Mouse (Mus musculus) frontal cortex, postnatal 10 days (tissue): ENCODE results near the gene Fgf12.
A peak's percentile ranks its signal among the peaks of the same experiment; 100 is the strongest.

Source experiments
- DNase-seq, 2 experiments: peaks; one replicate each; pipeline ENCODE4 v3.0.0; 2022; ENCODE audit warnings: low spot score in 2 of 2, mixed read lengths in 1 of 2

The Fgf12 gene

GRCm38 (mm10) chr16:28752638-28753118 is at the start of gene Fgf12:
Fgf12 (minus strand) TSS chr16:28753068.
- peak; percentile 10 to 38 for DNase-seq

- DNase-seq, result peak in 1 of 2 experiments; percentile 18
Observed at GRCm38 (mm10) chr16:28793115-28793514, 40.2 kb upstream of the Fgf12 start.

GRCm38 (mm10) chr16:28770276-28770675 is 17.4 kb upstream of the Fgf12 start:
- DNase-seq, result no peak

- DNase-seq, result no peak
Observed at GRCm38 (mm10) chr16:28761417-28761976, 8.6 kb upstream of the Fgf12 start.

GRCm38 (mm10) chr16:28753124-28753917 is 453 bp upstream of the Fgf12 start:
- DNase-seq, result peak; percentile 81 to 82

- DNase-seq, result no peak
Observed at GRCm38 (mm10) chr16:28734461-28734860, 18.4 kb downstream of the Fgf12 start.

GRCm38 (mm10) chr16:28726792-28727191 is 26.1 kb downstream of the Fgf12 start:
- DNase-seq, result no peak

GRCm38 (mm10) chr16:28706623-28707022 is 46.2 kb downstream of the Fgf12 start:
- DNase-seq, result no peak

GRCm38 (mm10) chr16:28700346-28700745 is 52.5 kb downstream of the Fgf12 start:
- no peak for DNase-seq

DNA sequence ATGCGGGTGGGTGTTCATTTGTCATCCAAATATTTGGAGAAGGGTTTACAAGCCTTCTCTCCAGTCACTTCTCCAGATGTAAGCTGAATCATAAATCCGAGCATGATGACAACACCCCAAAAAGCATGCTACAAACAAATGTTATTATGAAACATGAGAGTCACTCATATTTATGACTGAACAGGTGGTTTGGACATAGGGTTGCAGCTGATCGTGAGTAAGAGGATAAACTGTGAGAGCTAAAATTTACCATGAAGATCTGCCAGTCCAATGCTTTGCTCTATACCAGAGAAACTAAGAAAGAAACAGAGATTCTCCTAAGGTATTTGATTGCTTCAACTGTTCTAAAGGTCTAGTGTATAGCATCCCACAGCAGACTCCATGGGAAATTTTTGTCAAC is 56.0 kb downstream of the Fgf12 start:
- DNase-seq, result no peak

DNA sequence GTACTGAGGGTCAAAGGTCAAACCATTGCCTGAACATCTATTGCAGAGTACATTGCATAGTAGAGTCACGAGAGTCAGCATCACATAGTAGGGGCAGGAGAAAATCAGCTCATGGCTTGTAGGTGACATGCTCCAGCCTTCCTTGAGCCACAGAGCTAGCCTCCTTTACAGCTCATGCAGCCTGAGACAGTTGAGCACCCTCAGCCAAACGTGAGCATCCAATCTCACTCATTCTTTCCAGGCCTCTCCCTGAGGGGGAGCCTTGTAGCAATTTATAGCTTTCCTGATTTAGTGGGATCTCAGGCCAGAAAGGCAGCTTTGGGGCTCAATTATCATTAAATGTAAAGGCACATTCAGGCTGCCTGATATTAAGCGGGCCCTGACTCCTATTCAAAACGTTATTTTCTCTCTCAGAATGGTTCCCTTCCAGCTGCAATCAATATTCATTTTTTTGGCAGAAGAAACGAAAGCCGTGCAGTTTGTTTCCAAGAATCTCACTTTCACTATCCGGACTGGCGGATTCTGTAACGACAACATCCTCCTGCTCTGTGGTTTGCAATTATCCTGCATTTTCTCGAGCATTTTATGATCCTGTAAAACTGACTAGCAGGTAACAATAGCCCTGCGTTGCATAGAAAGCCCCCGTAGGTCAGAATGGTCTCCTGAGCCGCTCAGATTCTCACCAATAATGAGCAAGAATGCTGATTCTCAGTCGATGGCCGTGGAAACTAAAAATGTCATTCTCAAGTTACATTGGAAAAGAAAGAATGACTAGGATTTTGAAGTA is 58.6 kb downstream of the Fgf12 start:
- DNase-seq, result no peak

GRCm38 (mm10) chr16:28688861-28689385 is 63.9 kb downstream of the Fgf12 start:
- DNase-seq, result no peak

GRCm38 (mm10) chr16:28681625-28682024 is 71.2 kb downstream of the Fgf12 start:
- no peak for DNase-seq

DNA sequence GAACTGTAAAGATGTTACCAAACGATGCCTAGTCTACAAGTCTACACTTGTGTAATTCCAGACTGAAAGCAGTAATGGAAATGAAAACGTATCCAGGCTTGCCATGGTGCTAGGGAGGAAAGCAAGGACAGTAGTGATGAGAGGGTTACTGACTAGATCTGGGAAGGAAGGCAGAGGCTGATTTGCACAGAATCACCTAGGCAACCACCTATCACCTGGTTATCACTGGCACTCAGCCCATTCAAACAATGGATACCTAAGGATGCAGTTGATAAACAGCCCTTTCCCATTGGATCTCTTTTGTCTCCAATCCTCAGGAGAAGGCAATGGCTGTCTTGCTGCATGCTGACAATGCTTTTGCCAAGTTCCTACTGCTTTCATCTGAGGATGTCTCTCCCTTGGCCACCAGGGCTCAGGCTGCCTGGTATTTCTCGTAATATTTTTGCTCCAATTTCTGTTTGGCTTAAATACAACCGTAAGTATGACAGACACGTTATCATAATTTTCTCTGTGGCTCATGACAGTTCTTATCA is 84.0 kb downstream of the Fgf12 start:
- DNase-seq, result no peak

DNA sequence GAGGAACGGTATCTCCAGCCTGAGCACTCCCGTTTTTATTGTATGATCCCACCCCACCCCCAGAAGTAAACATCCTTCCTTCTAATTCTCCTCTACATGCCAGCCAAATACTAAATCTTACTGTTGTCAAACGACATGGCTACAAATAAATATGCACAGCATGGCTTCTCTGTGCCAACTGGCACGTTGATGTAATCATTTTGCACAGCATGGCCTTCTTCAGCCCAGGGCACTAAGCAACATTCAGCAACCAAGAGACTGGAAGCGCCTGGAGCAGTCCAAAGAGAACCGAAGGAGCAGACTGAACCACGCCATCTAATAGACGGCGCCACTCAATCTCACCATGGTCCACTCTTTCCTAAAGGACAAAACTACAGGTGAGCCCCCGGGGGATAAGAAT is 100.2 kb downstream of the Fgf12 start:
- no peak for DNase-seq

- DNase-seq, result no peak
Observed at GRCm38 (mm10) chr16:28650589-28650988, 102.3 kb downstream of the Fgf12 start.

GRCm38 (mm10) chr16:28645030-28645429 is 107.8 kb downstream of the Fgf12 start:
- DNase-seq, result no peak

GRCm38 (mm10) chr16:28631721-28632120 is 121.1 kb downstream of the Fgf12 start:
- DNase-seq, result no peak

DNA sequence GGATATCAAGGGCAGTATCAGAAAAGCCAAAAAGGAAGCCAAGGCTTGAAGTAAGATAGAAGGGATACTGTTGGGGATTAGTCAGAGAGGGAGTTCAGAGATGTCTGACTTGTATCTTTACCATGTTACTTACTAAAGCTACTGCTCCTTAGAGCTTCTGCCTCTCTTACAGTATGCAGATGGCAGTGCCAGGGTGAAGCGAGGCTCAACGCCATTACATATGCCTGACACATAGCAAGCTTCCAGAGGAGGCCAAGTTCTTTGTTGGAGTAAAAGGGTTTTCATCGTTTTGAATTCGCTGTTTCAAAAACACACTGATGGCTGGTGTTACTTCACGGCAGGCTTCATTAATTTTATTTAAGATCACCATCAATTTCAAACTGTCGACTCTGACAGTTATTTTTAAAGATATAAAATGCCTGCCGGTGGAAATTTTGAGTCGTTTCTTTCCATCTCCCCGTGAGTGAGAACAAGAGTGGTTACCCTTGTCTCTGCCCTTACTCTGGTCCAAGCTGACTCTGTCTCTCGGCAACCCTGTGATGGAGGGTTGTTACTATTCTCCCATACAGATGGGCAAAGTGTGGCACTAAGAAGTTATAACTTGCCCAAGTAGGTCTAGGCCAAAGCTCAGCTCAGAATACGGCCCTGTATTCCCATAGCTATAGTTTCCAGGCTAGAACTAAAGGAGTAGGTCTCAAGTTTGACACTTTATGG is 121.9 kb downstream of the Fgf12 start:
- no peak for DNase-seq

GRCm38 (mm10) chr16:28626259-28626658 is 126.6 kb downstream of the Fgf12 start:
- no peak for DNase-seq

DNA sequence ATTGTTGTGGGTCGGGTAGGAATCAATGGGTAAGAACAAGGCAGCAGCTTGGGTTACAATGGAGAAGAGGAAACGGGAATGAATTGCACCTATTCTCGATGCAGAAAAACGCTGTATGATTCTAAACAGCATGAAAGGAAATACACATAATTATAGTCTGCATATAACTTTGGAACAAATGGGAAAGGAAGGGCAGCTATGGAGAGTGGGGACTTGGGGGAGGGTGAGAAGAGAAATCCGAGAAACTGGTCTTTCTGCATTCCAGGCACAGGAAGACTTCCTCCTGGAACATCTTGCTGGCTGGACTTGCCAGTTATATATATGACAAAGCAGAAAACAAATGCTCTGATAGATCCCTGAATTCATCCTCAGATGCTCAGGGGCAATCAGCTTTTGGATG is 127.2 kb downstream of the Fgf12 start:
- no peak for DNase-seq
